Mouse (Mus musculus) heart, postnatal 0 days (tissue): Measurements from ENCODE around the gene Tnrc6b.

Experiments used
- CTCF ChIP-seq: IDR thresholded peaks from 2 replicates; pipeline ENCODE4 v1.5.1; 2016; ENCODE audit warnings: antibody characterized with exemption, control low read depth, low read depth
- EP300 ChIP-seq: IDR thresholded peaks from 2 replicates; pipeline ENCODE4 v1.6.1; 2016; ENCODE audit warnings: antibody characterized with exemption, low read depth

DNA sequence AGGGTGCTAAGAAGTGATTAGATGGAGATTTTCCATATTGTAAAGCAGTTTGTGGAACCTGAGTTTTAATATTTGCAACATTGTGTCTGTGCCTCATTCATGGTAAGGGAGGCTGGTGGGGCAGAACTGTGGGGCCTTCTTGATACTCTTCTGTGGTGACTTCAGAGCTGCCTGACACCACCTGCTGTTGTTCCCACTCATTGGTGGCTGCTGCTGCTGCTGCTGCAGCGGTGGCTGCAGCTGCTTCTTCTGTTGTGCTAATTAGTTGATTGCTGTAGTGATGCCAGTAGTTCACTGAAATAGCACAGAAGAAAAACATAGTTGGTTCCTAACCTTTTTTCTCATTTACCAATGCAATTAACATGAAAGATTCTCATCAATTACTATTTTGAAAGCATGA lies 111.2 kb downstream of the Tnrc6b start:
- TF ChIP-seq CTCF (no peak), EP300 (no peak)
